ENCODE assay signal across 8 mouse cellular contexts in genomic region chr16:38346529-38347325, GRCm38 (mm10). TPM values are rescaled to one million over a fixed set of nuclear protein-coding genes. Genes with fewer than 3 reads are reported as not detected.
DNase-seq lines count a peak whose midpoint lies in the region; ATAC-seq lines count a peak whose summit lies in the region.

Gene Cox17, plus strand, starts transcription at chr16:38346991.
Gene Gm21987, plus strand, starts transcription at chr16:38347040.

- peak within 1 kb of the TSS; percentile 60 for H3K4me3 ChIP-seq in hindbrain, embryonic 12.5 days

- peak within 1 kb of the TSS; percentile 73 for H3K27ac ChIP-seq in hindbrain, embryonic 12.5 days

- H3K27me3 ChIP-seq in hindbrain, embryonic 12.5 days: no peaks in the 10 kb centered on the region

- peak; percentile 98 for ATAC-seq in hindbrain, embryonic 12.5 days (ENCODE audit: low FRiP score)

- H3K36me3 ChIP-seq in hindbrain, embryonic 12.5 days: peaks cover 21% of the 10 kb centered on the region

- H3K4me1 ChIP-seq in hindbrain, embryonic 12.5 days: peaks cover 13% of the 10 kb centered on the region

- H3K4me2 ChIP-seq in hindbrain, embryonic 12.5 days (replicated peaks): peak within 1 kb of the TSS; percentile 69

- H3K9me3 ChIP-seq in hindbrain, embryonic 12.5 days (replicated peaks): no peaks in the 10 kb centered on the region

- WGBS in hindbrain, embryonic 12.5 days: 3% methylated on average over 35 of the region's 35 CpGs

- DNase-seq in NIH3T3 (ENCODE audit: low read depth): peak; percentile 95
- DNase-seq in cerebellum, postnatal 10 days: peak; percentile 95
- DNase-seq in frontal cortex, postnatal 10 days (ENCODE audit: low spot score in 2 of 2): peak; percentile 90
- DNase-seq in layer of hippocampus, postnatal 14 days (ENCODE audit: low spot score in 2 of 2): peak; percentile 90 to 95
- peak; percentile 94 for DNase-seq in lung, postnatal 14 days
- peak; percentile 85 for DNase-seq in retina, adult 2 months (ENCODE audit: low read depth, low spot score)
- DNase-seq in thymus, postnatal 36 days: peak; percentile 87 to 91

- peak within 1 kb of the TSS; percentile 74 for H3K9ac ChIP-seq in hindbrain, embryonic 12.5 days

RNA-seq across cellular contexts. Expression of gene Cox17, which starts in this region (rescaled TPM):
- polyA plus RNA-seq in hindbrain, embryonic 12.5 days (2016; fragmentation: Nextera tagmentation; extraction: Ambion mirVana): 105 and 116 TPM in 2 replicates
- total RNA-seq in layer of hippocampus, postnatal 14 days (2021): 10 to 100 TPM; 94.9 to 97.0 TPM

RNA-seq across cellular contexts. Expression of gene Gm21987, which starts in this region (rescaled TPM):
- not detected in 2 replicates for polyA plus RNA-seq in hindbrain, embryonic 12.5 days (2016; fragmentation: Nextera tagmentation; extraction: Ambion mirVana)
- not detected for total RNA-seq in layer of hippocampus, postnatal 14 days (2021)

Comparison
In these comparisons a context has a peak if more than half of its experiments do, and no peak if none do; other contexts are left out.
1. Peak in every context shown above with its lines: DNase-seq, ATAC-seq, H3K4me3 ChIP-seq and H3K27ac ChIP-seq.